Mouse (Mus musculus): ENCODE results near the gene Vdac2. TPM values are rescaled to one million over a fixed set of nuclear protein-coding genes. Genes with fewer than 3 reads are reported as not detected.

Vdac2 gene
- polyA plus RNA-seq (2014; fragmentation: Illumina TruSeq; extraction: RNeasy Lipid Tissue Mini Kit (QIAGEN cat#74804); ENCODE audit: low read depth, low replicate concordance) = 273 TPM

GRCm38 (mm10) chr14:21824938-21825337, at the start of gene Vdac2:
TSS of gene Vdac2 (plus strand) at chr14:21825238.

GRCm38 (mm10) chr14:21848166-21849154, 23.4 kb downstream of the Vdac2 start, which contains the start of gene Comtd1:
TSS of gene Comtd1 (minus strand) at chr14:21848977.

Other genes with a start within 250 kb of the Vdac2 start
- gene Dupd1, start 110.7 kb upstream of the Vdac2 start, polyA plus RNA-seq (2014; fragmentation: Illumina TruSeq; extraction: RNeasy Lipid Tissue Mini Kit (QIAGEN cat#74804); ENCODE audit: low read depth, low replicate concordance) = not detected
- 71.3 TPM for gene Samd8, start 74.7 kb upstream of the Vdac2 start, polyA plus RNA-seq (2014; fragmentation: Illumina TruSeq; extraction: RNeasy Lipid Tissue Mini Kit (QIAGEN cat#74804); ENCODE audit: low read depth, low replicate concordance)
- gene Dusp13, start 74.1 kb upstream of the Vdac2 start, polyA plus RNA-seq (2014; fragmentation: Illumina TruSeq; extraction: RNeasy Lipid Tissue Mini Kit (QIAGEN cat#74804); ENCODE audit: low read depth, low replicate concordance) = not detected
- 1.3 TPM for gene Comtd1, start 23.7 kb downstream of the Vdac2 start, polyA plus RNA-seq (2014; fragmentation: Illumina TruSeq; extraction: RNeasy Lipid Tissue Mini Kit (QIAGEN cat#74804); ENCODE audit: low read depth, low replicate concordance)
- 23.0 TPM for gene Zfp503, start 164.4 kb downstream of the Vdac2 start, polyA plus RNA-seq (2014; fragmentation: Illumina TruSeq; extraction: RNeasy Lipid Tissue Mini Kit (QIAGEN cat#74804); ENCODE audit: low read depth, low replicate concordance)
- 1.3 TPM for gene Lrmda, start 194.5 kb downstream of the Vdac2 start, polyA plus RNA-seq (2014; fragmentation: Illumina TruSeq; extraction: RNeasy Lipid Tissue Mini Kit (QIAGEN cat#74804); ENCODE audit: low read depth, low replicate concordance)

All from adrenal gland, adult 10 weeks (tissue).